Mouse (Mus musculus): ENCODE data around the gene Krr1.

DNA sequence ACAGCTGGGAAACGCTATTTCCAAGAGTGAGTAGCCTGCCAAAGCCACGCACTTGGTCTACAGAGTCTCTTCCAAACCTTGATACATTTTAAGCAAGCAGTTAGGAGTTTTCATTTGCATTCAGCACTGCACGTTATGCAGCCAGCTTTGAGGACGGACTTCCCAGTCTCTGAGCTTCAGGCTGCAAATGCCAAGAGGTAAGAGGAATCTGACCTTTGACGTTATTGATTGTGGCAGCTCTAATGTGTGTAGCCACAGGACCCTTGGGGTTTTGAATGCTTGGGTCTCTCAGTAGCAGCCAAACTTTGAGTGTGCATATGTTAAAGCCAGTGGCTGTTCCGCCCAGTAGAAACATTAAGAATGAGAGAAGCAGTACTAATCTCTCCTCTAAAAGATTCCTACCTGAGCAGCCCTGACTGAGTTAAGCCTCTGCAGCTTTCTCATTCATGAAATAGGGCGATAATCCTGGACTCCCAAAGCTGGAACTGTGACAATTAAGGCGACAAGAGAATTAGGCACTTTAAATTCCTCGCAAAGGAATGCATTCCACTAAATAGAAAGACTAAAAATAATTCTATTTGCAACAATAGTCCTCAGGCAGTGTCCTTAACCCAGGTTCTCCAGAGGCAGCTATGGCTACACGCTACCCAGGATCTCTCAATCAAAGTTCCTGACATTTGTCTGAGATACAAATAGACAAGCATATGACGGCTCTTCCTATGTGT lies 39.7 kb upstream of the Krr1 start:
- TF ChIP-seq CTCF (IDR thresholded peaks at IDR 0.05; ENCODE audit: borderline replicate concordance, control insufficient read depth, extremely low read depth, insufficient read depth, low read length, poor library complexity) = no peak
- no peak for TF ChIP-seq POLR2A (IDR thresholded peaks at IDR 0.05; ENCODE audit: control insufficient read depth, extremely low read depth, insufficient read depth, low read length, poor library complexity)

Measured in thymus, adult 2 months (tissue).